Mouse (Mus musculus) bone marrow macrophage, adult 2 months (primary cell): ENCODE results near the gene Rbpj.

Experiments used
- CTCF ChIP-seq: IDR thresholded peaks from 2 replicates; pipeline ENCODE4 v1.5.1; 2012; ENCODE audit warnings: low read depth, mild to moderate bottlenecking, low read length, moderate library complexity
- POLR2A ChIP-seq: IDR thresholded peaks from 2 replicates; pipeline ENCODE4 v1.6.1; 2012; ENCODE audit warnings: mild to moderate bottlenecking, low read depth, low read length, borderline replicate concordance

- TF ChIP-seq CTCF (no peak), POLR2A (no peak)
Observed at GRCm38 (mm10) chr5:53646669-53647068, 180.7 kb downstream of the Rbpj start.
